Mouse (Mus musculus) ES-E14 (cell line): ENCODE data around the gene Camk2b.
A peak's percentile ranks its signal among the peaks of the same experiment; 100 is the strongest.

Source experiments
- CHD2 ChIP-seq: IDR thresholded peaks from 2 replicates; pipeline ENCODE4 v1.6.1; 2014; ENCODE audit warnings: mild to moderate bottlenecking, low read depth, low read length, inconsistent platforms
- HCFC1 ChIP-seq: IDR thresholded peaks from 2 replicates; pipeline ENCODE4 v1.6.1; 2012; ENCODE audit warnings: low read length, inconsistent platforms, borderline replicate concordance; ENCODE audit not compliant: insufficient read depth
- MAFK ChIP-seq: IDR thresholded peaks from 2 replicates; pipeline ENCODE4 v1.6.1; 2014; ENCODE audit warnings: mild to moderate bottlenecking, low read depth, low read length, inconsistent platforms; ENCODE audit not compliant: insufficient read depth
- ZC3H11A ChIP-seq: IDR thresholded peaks from 2 replicates; pipeline ENCODE4 v1.6.1; 2012; ENCODE audit warnings: low read depth, mild to moderate bottlenecking, inconsistent platforms, low read length, borderline replicate concordance
- ZNF384 ChIP-seq: IDR thresholded peaks from 2 replicates; pipeline ENCODE4 v1.6.1; 2012; ENCODE audit warnings: low read depth, low read length, inconsistent platforms

DNA sequence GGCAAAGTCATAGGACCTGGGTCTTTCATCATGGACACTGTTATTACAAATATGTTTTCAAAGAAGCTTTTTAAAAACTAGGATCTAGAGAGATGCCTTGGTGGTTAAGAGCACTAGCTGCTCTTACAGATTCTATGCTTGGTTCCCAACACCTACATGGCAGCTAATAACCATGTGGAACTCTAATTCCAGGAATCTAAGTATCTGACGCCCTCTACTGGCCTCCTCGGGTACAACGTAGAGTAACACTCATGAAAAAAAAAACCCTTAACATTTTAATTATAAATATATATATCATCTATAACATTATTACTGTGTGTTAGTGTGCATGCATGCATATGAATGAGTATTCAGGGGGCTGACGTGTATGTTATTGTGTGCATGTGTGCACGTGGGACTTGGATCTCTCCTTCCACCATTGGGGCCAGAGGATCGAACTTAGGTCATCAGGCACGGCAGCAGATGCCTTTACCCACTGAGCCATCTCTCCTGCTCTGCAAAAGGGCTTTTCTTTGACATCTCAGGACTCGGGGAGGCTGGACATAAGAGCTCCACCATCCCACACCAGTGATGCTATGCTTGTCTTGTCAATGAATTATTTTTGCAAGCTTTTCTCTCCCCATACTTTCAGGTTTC, 112.9 kb downstream of the Camk2b start:
- TF ChIP-seq CHD2 (no peak), ZNF384 (no peak), MAFK (no peak), HCFC1 (no peak), ZC3H11A (0 out of 2 replicates have a peak, but pooled peaks have one; percentile 12)
